Mouse (Mus musculus) limb, embryonic 13.5 days (tissue): ENCODE measurements around the gene Slc9a9. TPM values are rescaled to one million over a fixed set of nuclear protein-coding genes. Genes with fewer than 3 reads are reported as not detected.

Experiments
- ATAC-seq: fragments of 200-750 bp; cut with Nextera tagmentation; 2 replicates; pipeline ENCODE4 v1.8.0; 2017; ENCODE audit warnings: low read depth, moderate number of reproducible peaks, moderate TSS enrichment; ENCODE audit not compliant: low FRiP score
- H3K27ac ChIP-seq: fragments of 300-500 bp; sonication (generic); 2 replicates; pipeline ENCODE4 v1.5.1; 2015; ENCODE audit warnings: inconsistent platforms, mild to moderate bottlenecking, moderate library complexity
- H3K27me3 ChIP-seq: fragments of 300-500 bp; sonication (generic); 2 replicates; pipeline ENCODE4 v1.6.1; 2015; ENCODE audit warnings: mild to moderate bottlenecking, inconsistent platforms
- H3K36me3 ChIP-seq: fragments of 300-500 bp; sonication (generic); 2 replicates; pipeline ENCODE4 v1.6.1; 2015; ENCODE audit warnings: inconsistent platforms, mild to moderate bottlenecking, moderate library complexity
- H3K4me1 ChIP-seq: fragments of 300-500 bp; sonication (generic); 2 replicates; pipeline ENCODE4 v1.6.1; 2015; ENCODE audit warnings: inconsistent platforms
- H3K4me2 ChIP-seq: fragments of 300-500 bp; sonication (generic); replicated peaks from 2 replicates; pipeline ENCODE4 v1.6.1; 2015; ENCODE audit warnings: inconsistent platforms, mild to moderate bottlenecking, moderate library complexity
- H3K4me3 ChIP-seq: fragments of 300-500 bp; sonication (generic); 2 replicates; pipeline ENCODE4 v1.5.1; 2015; ENCODE audit warnings: moderate library complexity, mild to moderate bottlenecking, inconsistent platforms
- H3K9ac ChIP-seq: fragments of 300-500 bp; sonication (generic); 2 replicates; pipeline ENCODE4 v1.6.1; 2015; ENCODE audit warnings: mild to moderate bottlenecking, inconsistent platforms
- H3K9me3 ChIP-seq: fragments of 300-500 bp; sonication (generic); 2 replicates; pipeline ENCODE4 v1.6.1; 2016; ENCODE audit warnings: inconsistent platforms
- WGBS: fragments of 180-500 bp; shearing (Covaris S2); methylation state at CpG from one replicate; pipeline ENCODE4 v1.1.7; 2015; 5-methylcytosine and 5-hydroxymethylcytosine counted together
- polyA plus RNA-seq: library from polyadenylated mRNA; unstranded; fragments of >200 nt; fragmentation: Nextera tagmentation; extraction: Ambion mirVana; gene quantifications from 2 replicates; pipeline ENCODE4 v1.2.1, GENCODE M21; 2015

The Slc9a9 gene
- polyA plus RNA-seq, 1 experiment from 2014 or later: 3.6 TPM

GRCm38 (mm10) chr9:94705758-94706026 is 36.0 kb downstream of the Slc9a9 start:
- Histone ChIP-seq H3K9ac (no peak overlapping the region), H3K4me2 (no peak overlapping the region), H3K4me3 (no peak overlapping the region), H3K27me3 (no peaks in the 10 kb centered on the region), H3K9me3 (no peaks in the 10 kb centered on the region), H3K36me3 (no peaks in the 10 kb centered on the region), H3K4me1 (0 out of 2 replicates have a peak, but pooled peaks cover 6% of the 10 kb centered on the region), H3K27ac (no peak overlapping the region)
- 80% methylated on average over 2 of the region's 2 CpGs for WGBS
- no peak for ATAC-seq

DNA sequence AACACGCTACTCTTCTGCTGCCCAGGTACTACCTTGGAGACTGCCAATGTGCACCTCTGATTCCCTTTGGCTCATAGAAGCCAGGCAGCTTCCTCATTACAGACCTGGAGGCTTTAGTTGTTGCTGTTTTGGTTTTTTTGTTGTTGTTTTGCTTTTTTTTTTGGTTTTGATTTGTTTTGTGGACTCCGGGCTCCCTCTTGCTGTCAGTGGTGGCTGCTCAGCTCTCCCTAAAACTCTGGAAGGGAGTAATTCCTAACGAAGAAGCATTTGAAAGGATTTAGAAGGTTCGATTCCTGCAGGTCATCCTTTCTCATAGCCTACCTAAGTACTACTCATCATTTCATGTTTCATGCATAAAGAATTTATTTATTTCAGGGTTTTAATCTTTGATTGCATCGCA is 42.4 kb downstream of the Slc9a9 start:
- Histone ChIP-seq H3K4me1 (no peaks in the 10 kb centered on the region), H3K9ac (no peak overlapping the region), H3K36me3 (no peaks in the 10 kb centered on the region), H3K9me3 (peaks cover 3% of the 10 kb centered on the region; the same call in 1 of the 2 replicates), H3K27me3 (no peaks in the 10 kb centered on the region), H3K27ac (no peak overlapping the region), H3K4me2 (no peak overlapping the region), H3K4me3 (no peak overlapping the region)
- ATAC-seq: no peak
- WGBS: 90% methylated on average over 5 of the region's 5 CpGs

GRCm38 (mm10) chr9:94716695-94717094 is 47.0 kb downstream of the Slc9a9 start:
- Histone ChIP-seq H3K4me2 (no peak overlapping the region), H3K4me3 (no peak overlapping the region), H3K9me3 (no peaks in the 10 kb centered on the region), H3K9ac (no peak overlapping the region), H3K27ac (no peak overlapping the region), H3K4me1 (peaks cover 8% of the 10 kb centered on the region), H3K36me3 (no peaks in the 10 kb centered on the region), H3K27me3 (no peaks in the 10 kb centered on the region)
- no peak for ATAC-seq
- 78% methylated on average over 2 of the region's 2 CpGs for WGBS

- Histone ChIP-seq H3K4me3 (no peak overlapping the region), H3K36me3 (no peaks in the 10 kb centered on the region), H3K9me3 (no peaks in the 10 kb centered on the region), H3K4me2 (no peak overlapping the region), H3K27me3 (no peaks in the 10 kb centered on the region), H3K4me1 (no peaks in the 10 kb centered on the region), H3K9ac (no peak overlapping the region), H3K27ac (no peak overlapping the region)
- WGBS: 56% methylated on average over 2 of the region's 2 CpGs
- ATAC-seq: no peak
Observed at GRCm38 (mm10) chr9:94723631-94724030, 53.9 kb downstream of the Slc9a9 start.

DNA sequence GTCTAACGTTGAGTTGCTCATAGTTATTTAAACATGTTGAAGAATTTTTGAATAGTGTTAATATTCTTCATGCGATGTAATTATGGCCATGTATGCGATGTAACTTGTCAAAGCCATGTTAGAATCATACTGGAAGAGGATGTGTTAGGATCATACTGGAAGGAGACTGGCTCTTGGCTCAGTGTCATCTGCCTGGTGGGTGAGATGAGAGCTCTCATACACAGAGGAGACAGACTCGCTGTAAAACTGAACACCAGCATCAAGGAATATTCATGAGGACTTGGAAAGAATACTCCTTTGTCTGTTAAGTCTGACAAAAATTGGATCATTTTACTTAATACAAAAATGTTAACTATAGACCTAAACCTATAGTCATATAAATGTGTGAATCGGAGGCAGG is 55.4 kb downstream of the Slc9a9 start:
- H3K36me3 ChIP-seq: no peaks in the 10 kb centered on the region
- H3K4me3 ChIP-seq: no peak overlapping the region
- no peak overlapping the region for H3K27ac ChIP-seq
- H3K27me3 ChIP-seq: no peaks in the 10 kb centered on the region
- no peak overlapping the region for H3K9ac ChIP-seq
- WGBS: 90% methylated on average over 5 of the region's 5 CpGs
- no peaks in the 10 kb centered on the region for H3K4me1 ChIP-seq
- no peaks in the 10 kb centered on the region for H3K9me3 ChIP-seq
- no peak overlapping the region for H3K4me2 ChIP-seq
- no peak for ATAC-seq

DNA sequence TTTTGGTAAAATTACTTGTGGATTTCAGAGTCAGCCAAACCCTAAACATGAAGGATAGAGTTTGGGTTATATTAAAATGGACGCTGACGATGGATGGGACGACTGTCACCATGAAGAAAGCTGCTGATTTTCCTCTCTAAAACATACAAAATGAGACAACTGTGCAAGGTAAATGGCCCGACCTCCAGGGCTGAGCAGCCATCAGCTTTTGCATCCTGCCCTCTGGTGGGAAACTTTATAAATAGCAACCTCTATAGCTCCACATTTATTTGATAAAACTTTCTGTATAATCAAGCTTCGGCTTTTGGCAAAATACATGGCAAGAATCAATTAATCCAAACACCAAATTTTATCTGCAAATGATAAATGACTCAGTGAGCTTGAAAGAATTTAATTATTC is 57.7 kb downstream of the Slc9a9 start:
- no peak overlapping the region for H3K9ac ChIP-seq
- H3K4me1 ChIP-seq: peaks cover under 1% of the 10 kb centered on the region
- H3K36me3 ChIP-seq: no peaks in the 10 kb centered on the region
- no peak overlapping the region for H3K27ac ChIP-seq
- 33% methylated on average over 5 of the region's 5 CpGs for WGBS
- no peaks in the 10 kb centered on the region for H3K9me3 ChIP-seq
- no peaks in the 10 kb centered on the region for H3K27me3 ChIP-seq
- no peak for ATAC-seq
- no peak overlapping the region for H3K4me3 ChIP-seq
- no peak overlapping the region for H3K4me2 ChIP-seq

DNA sequence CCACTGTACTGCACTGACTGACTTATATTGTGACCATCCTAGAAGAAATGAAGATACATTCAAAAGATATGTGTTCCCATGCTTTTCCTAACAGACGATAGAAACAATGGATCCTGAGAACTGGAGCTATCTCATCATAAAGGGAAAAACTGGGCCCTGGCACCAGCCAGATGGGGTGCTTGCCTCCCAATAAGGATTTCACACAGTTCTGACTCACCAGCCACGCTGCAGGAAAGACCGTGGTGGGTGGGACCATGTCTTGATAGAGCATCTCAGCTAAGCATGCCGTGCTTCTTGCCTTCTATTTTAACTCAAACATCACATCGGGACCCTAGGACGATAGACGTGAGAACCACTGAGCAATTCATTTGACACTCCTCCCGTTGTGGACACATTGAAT is 60.7 kb downstream of the Slc9a9 start:
- H3K9ac ChIP-seq: no peak overlapping the region
- H3K9me3 ChIP-seq: no peaks in the 10 kb centered on the region
- H3K4me2 ChIP-seq: no peak overlapping the region
- no peaks in the 10 kb centered on the region for H3K27me3 ChIP-seq
- no peak for ATAC-seq
- no peak overlapping the region for H3K27ac ChIP-seq
- no peaks in the 10 kb centered on the region for H3K36me3 ChIP-seq
- H3K4me1 ChIP-seq: peaks cover 10% of the 10 kb centered on the region
- WGBS: 95% methylated on average over 8 of the region's 8 CpGs
- H3K4me3 ChIP-seq: no peak overlapping the region

DNA sequence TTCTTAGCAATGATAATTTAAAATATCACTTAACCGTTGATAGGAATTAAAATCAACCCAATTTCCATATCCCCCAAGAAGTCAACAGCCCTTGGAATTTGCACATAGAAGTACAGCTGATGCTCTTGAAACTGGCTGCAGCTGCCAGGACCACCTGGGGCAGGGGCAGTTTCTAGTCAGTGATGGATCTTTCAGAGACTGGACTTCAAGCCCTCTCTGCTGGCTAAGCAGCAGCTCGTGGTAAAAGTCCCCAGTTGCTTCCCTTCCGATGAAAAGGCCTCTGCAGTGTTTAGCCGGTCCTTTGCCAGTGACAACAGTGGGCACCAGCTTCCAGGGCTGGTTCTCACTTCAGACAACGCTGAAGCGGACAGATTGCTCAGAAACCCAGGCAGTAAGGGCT is 62.4 kb downstream of the Slc9a9 start:
- Histone ChIP-seq H3K36me3 (no peaks in the 10 kb centered on the region), H3K4me3 (no peak overlapping the region), H3K27ac (no peak overlapping the region), H3K27me3 (no peaks in the 10 kb centered on the region), H3K9me3 (no peaks in the 10 kb centered on the region), H3K4me2 (no peak overlapping the region), H3K4me1 (peaks cover 10% of the 10 kb centered on the region), H3K9ac (no peak overlapping the region)
- WGBS: 71% methylated on average over 6 of the region's 6 CpGs
- ATAC-seq: no peak

GRCm38 (mm10) chr9:94732599-94733287 is 63.0 kb downstream of the Slc9a9 start:
- no peak overlapping the region for H3K27ac ChIP-seq
- peaks cover 10% of the 10 kb centered on the region for H3K4me1 ChIP-seq
- no peak overlapping the region for H3K4me2 ChIP-seq
- peak; percentile 64 for ATAC-seq
- no peaks in the 10 kb centered on the region for H3K36me3 ChIP-seq
- peaks cover 4% of the 10 kb centered on the region for H3K27me3 ChIP-seq
- no peak overlapping the region for H3K9ac ChIP-seq
- 47% methylated on average over 8 of the region's 8 CpGs for WGBS
- H3K9me3 ChIP-seq: no peaks in the 10 kb centered on the region
- H3K4me3 ChIP-seq: no peak overlapping the region

GRCm38 (mm10) chr9:94734320-94734719 is 64.6 kb downstream of the Slc9a9 start:
- no peaks in the 10 kb centered on the region for H3K9me3 ChIP-seq
- no peaks in the 10 kb centered on the region for H3K36me3 ChIP-seq
- H3K4me1 ChIP-seq: peaks cover 10% of the 10 kb centered on the region
- peaks cover 6% of the 10 kb centered on the region for H3K27me3 ChIP-seq
- no peak overlapping the region for H3K27ac ChIP-seq
- H3K9ac ChIP-seq: no peak overlapping the region
- no peak overlapping the region for H3K4me3 ChIP-seq
- no peak overlapping the region for H3K4me2 ChIP-seq
- 33% methylated on average over 1 of the region's 1 CpGs for WGBS
- ATAC-seq: no peak

DNA sequence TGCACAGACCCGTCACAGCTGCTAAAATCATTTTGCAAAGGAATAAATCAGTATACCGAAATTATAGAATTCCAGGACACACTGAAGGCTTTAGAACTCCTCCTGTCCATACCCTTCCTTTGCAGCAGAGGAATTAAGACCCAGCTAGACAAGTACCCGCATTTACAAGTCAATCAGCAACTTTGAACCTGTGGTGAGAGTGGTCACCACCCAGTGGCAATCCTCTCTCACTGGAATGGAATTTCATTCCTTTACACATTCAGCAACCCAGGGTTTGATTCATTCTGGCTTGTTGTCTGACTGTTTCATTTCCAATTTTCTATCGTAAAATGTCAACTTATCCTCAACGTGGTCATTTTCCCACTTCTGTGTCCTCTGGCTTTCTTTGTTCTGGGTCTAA is 67.5 kb downstream of the Slc9a9 start:
- H3K9me3 ChIP-seq: no peaks in the 10 kb centered on the region
- WGBS: 64% methylated on average over 5 of the region's 5 CpGs
- H3K4me1 ChIP-seq: peaks cover 13% of the 10 kb centered on the region
- ATAC-seq: no peak
- H3K4me2 ChIP-seq: no peak overlapping the region
- H3K36me3 ChIP-seq: no peaks in the 10 kb centered on the region
- H3K9ac ChIP-seq: no peak overlapping the region
- H3K27ac ChIP-seq: no peak overlapping the region
- H3K27me3 ChIP-seq: peaks cover 6% of the 10 kb centered on the region
- no peak overlapping the region for H3K4me3 ChIP-seq

GRCm38 (mm10) chr9:94738555-94739427 is 69.1 kb downstream of the Slc9a9 start:
- H3K9ac ChIP-seq: no peak overlapping the region
- H3K27me3 ChIP-seq: peaks cover 6% of the 10 kb centered on the region
- no peak overlapping the region for H3K27ac ChIP-seq
- no peak overlapping the region for H3K4me2 ChIP-seq
- H3K4me1 ChIP-seq: 0 out of 2 replicates have a peak, but pooled peaks cover 2% of the 10 kb centered on the region
- no peaks in the 10 kb centered on the region for H3K9me3 ChIP-seq
- H3K36me3 ChIP-seq: no peaks in the 10 kb centered on the region
- WGBS: 41% methylated on average over 6 of the region's 6 CpGs
- H3K4me3 ChIP-seq: no peak overlapping the region
- peak; percentile 64; the same call in 1 of the 2 replicates for ATAC-seq
